Mouse (Mus musculus) mouse embryonic stem cell (cell line): Measurements from ENCODE around the gene H2-T22.
"Not testable (repeated sequence)": the region's sequence is repeated elsewhere in the genome, so short reads cannot be mapped to it uniquely, and the experiment has no call there.

Experiments used
- in situ Hi-C, 2 experiments: fragments of 300-500 bp; cut with MboI; formaldehyde crosslinking; loops; 1 replicate in 1 of 2; 3 replicates in 1 of 2; pipeline ENCODE4 v1.14.3; 2019 to 2020; ENCODE audit warnings: low sequenced_read_pairs in 2 of 2, low pct_unique_long_range_greater_than_20kb in 1 of 2, mixed read lengths in 1 of 2; ENCODE audit not compliant: unreplicated experiment in 1 of 2

H2-T22 gene

GRCm38 (mm10) chr17:36042610-36043169 is at the start of gene H2-T22, which contains the start of gene Gm6034:
TSS of gene H2-T22 (minus strand) at chr17:36042747.
TSS of gene Gm6034 (plus strand) at chr17:36042961.
- in situ Hi-C loops: not testable (repeated sequence)

- in situ Hi-C loops: not testable (repeated sequence)
These were observed 49.4 kb upstream of the H2-T22 start for GRCm38 (mm10) chr17:36091933-36092332.

- in situ Hi-C loops: loop anchor here in 1 of 2 experiments (10.0 kb wide), 1 partner anchor 329 kb away; no protein-coding TSS in a partner anchor
These were observed 43.4 kb upstream of the H2-T22 start for GRCm38 (mm10) chr17:36085976-36086375.

- in situ Hi-C loops: loop anchor here in 1 of 2 experiments (5.0 to 10.0 kb wide), 2 partner anchors 108 to 331 kb away; partner anchors contain the start of gene H2-T3
These were observed 41.4 kb upstream of the H2-T22 start for GRCm38 (mm10) chr17:36083870-36084451.

- in situ Hi-C loops: loop anchor here in 1 of 2 experiments (5.0 to 10.0 kb wide), 2 partner anchors 109 to 331 kb away; partner anchors contain the start of gene H2-T3
These were observed 40.8 kb upstream of the H2-T22 start for GRCm38 (mm10) chr17:36083266-36083869.

- in situ Hi-C loops: loop anchor here in 1 of 2 experiments (5.0 to 10.0 kb wide), 2 partner anchors 110 to 332 kb away; partner anchors contain the start of gene H2-T3
These were observed 40.1 kb upstream of the H2-T22 start for GRCm38 (mm10) chr17:36082519-36083232.

GRCm38 (mm10) chr17:36081901-36082300 is 39.4 kb upstream of the H2-T22 start:
- in situ Hi-C loops: loop anchor here in 1 of 2 experiments (5.0 to 10.0 kb wide), 2 partner anchors 110 to 333 kb away; partner anchors contain the start of gene H2-T3

GRCm38 (mm10) chr17:36060829-36061228 is 18.3 kb upstream of the H2-T22 start:
- in situ Hi-C loops: loop anchor here (10.0 kb wide), 1 partner anchor 74 kb away; no protein-coding TSS in a partner anchor

GRCm38 (mm10) chr17:36058362-36058761 is 15.8 kb upstream of the H2-T22 start, which contains the start of gene Gm11127:
TSS of gene Gm11127 (minus strand) at chr17:36058371.
- in situ Hi-C loops: not testable (repeated sequence)

- in situ Hi-C loops: not testable (repeated sequence)
These were observed 15.4 kb upstream of the H2-T22 start for GRCm38 (mm10) chr17:36057927-36058326.

- in situ Hi-C loops: no loop called here
These were observed 739 bp upstream of the H2-T22 start for GRCm38 (mm10) chr17:36043286-36043685.

- in situ Hi-C loops: not testable (repeated sequence)
These were observed 492 bp downstream of the H2-T22 start for GRCm38 (mm10) chr17:36042055-36042454.

- in situ Hi-C loops: not testable (repeated sequence)
These were observed 1.9 kb downstream of the H2-T22 start for GRCm38 (mm10) chr17:36040604-36041003.

GRCm38 (mm10) chr17:36036126-36036525 is 6.4 kb downstream of the H2-T22 start:
- in situ Hi-C loops: not testable (repeated sequence)

- in situ Hi-C loops: not testable (repeated sequence)
These were observed 7.4 kb downstream of the H2-T22 start for GRCm38 (mm10) chr17:36035010-36035638.

GRCm38 (mm10) chr17:36034524-36034923 is 8.0 kb downstream of the H2-T22 start:
- in situ Hi-C loops: not testable (repeated sequence)

GRCm38 (mm10) chr17:36032351-36032875 is 10.1 kb downstream of the H2-T22 start, which contains the start of gene H2-T23:
TSS of gene H2-T23 (minus strand) at chr17:36032855.
- in situ Hi-C loops: not testable (repeated sequence)
